Mouse (Mus musculus): ENCODE data around the gene Unc79.

DNA sequence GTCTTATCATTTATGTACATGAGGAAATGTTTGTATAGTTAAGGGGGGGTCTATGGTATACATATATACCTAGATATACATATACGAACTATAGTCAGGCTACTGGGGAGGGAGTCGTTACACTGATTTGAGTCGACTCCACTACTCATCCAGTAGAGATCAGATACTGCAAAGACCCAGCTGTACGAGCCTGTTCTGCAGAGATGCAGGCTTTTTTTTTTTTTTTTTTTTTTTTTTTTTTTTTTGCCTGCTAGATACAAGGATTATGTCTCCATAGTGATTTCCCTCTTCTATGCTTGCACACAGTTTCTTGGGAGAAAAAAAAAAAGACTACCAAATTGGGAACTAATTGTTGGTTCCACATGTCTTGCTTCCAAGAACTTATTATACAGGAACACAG lies 113.5 kb downstream of the Unc79 start:
- TF ChIP-seq CTCF (conservative IDR thresholded peaks at IDR 0.05; ENCODE audit: low read length) (no peak), NANOG (IDR thresholded peaks at IDR 0.05; ENCODE audit: borderline replicate concordance, low read length) (no peak)

Data from E14TG2a.4 (cell line).